Mouse (Mus musculus) thymus, postnatal 10 days (tissue): Measurements from ENCODE around the gene Ctsq.
"Not testable (repeated sequence)": the region's sequence is repeated elsewhere in the genome, so short reads cannot be mapped to it uniquely, and the experiment has no call there.

ENCODE experiments used
- DNase-seq, 2 experiments: peaks; one replicate each; pipeline ENCODE4 v3.0.0; 2021; ENCODE audit warnings: low spot score in 2 of 2

Ctsq gene

GRCm38 (mm10) chr13:61040531-61040930 lies at the start of gene Ctsq:
Gene Ctsq, minus strand, starts transcription at chr13:61040631.
- no peak for DNase-seq

GRCm38 (mm10) chr13:61022785-61023184 lies 17.6 kb downstream of the Ctsq start:
- DNase-seq, result no peak

- DNase-seq, result no peak
Observed at GRCm38 (mm10) chr13:61021844-61022243, 18.6 kb downstream of the Ctsq start.

- DNase-seq, result no peak
Observed at GRCm38 (mm10) chr13:61010171-61010570, 30.3 kb downstream of the Ctsq start.

- DNase-seq, result no peak
Observed at GRCm38 (mm10) chr13:61005859-61006258, 34.6 kb downstream of the Ctsq start, which contains the start of gene Ctsj. Gene Ctsj, minus strand, starts transcription at chr13:61005959.

GRCm38 (mm10) chr13:60997600-60997999 lies 42.8 kb downstream of the Ctsq start:
- no peak for DNase-seq

- DNase-seq, result not testable (repeated sequence)
Observed at GRCm38 (mm10) chr13:60986915-60987314, 53.5 kb downstream of the Ctsq start.
